Mouse (Mus musculus) thymus, postnatal 0 days (tissue): ENCODE measurements around the gene Iscu. TPM values are rescaled to one million over a fixed set of nuclear protein-coding genes. Genes with fewer than 3 reads are reported as not detected.

ENCODE experiments used
- DNase-seq: peaks from one replicate; pipeline ENCODE4 v3.0.0-alpha.2; 2015; ENCODE audit warnings: low spot score
- polyA plus RNA-seq: library from polyadenylated mRNA; unstranded; fragments of >200 nt; fragmentation: Nextera tagmentation; extraction: Ambion mirVana; gene quantifications from 2 replicates; pipeline ENCODE4 v1.2.1, GENCODE M21; 2015

Iscu gene
- 146 and 152 TPM in 2 replicates for polyA plus RNA-seq

DNA sequence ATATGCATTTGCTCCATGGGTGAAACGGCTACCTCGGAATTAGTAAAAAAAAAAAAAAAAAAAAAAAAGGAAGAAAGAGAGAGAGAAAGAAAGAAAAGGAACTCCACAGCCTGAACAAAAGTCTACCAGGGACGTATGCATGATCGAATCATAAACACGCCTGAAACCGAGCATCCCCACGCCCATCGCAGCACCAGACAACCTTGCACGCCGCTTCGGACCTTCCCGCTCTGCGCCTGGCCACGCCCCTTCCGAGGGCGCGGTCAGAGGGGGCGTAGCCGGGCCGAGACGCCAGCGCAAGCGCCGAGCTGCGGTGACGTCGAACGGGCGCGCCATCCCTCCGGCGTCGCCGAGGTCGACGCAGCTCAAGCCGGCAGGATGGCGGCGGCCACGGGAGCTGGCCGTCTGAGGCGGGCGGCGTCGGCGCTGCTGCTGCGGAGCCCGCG, at the start of gene Iscu, which contains the start of gene Sart3:
Iscu (plus strand) TSS at position 299 of the 446 bp plus-strand sequence.
Sart3 (minus strand) TSS at position 61 of the 446 bp plus-strand sequence.
- peak; percentile 96 for DNase-seq

DNA sequence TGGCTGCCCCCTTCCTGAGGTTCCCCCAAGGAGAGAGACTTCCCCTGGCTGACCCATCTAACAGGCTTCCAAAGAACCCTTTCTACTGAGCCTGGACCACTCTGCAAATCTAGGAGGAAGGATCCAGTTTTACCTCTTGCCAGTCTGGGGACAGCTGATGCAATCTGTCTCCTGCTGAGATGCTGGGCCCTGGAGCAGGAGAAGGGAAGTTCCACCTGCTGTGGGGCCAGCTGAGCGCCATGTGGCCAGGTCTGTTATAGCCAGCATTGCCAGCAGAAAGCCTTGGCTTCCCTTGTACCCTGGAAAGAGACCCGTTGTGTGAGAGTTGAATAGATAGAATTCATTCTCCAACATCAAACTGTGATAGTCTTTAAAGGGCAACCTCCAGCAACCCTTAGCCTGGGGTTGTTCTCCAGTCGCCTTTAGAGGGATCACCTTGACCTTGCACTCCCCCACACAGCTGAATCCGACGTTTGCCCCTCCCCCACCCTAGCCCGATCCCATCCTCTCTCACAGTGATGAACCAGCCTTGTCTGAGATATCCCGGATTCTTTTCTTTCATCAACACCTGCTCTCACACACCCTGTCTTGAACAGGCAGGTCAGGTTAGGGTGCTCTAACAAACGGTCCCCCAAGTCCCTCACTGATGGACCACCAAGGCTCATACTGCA, 48.8 kb upstream of the Iscu start:
- no peak for DNase-seq

DNA sequence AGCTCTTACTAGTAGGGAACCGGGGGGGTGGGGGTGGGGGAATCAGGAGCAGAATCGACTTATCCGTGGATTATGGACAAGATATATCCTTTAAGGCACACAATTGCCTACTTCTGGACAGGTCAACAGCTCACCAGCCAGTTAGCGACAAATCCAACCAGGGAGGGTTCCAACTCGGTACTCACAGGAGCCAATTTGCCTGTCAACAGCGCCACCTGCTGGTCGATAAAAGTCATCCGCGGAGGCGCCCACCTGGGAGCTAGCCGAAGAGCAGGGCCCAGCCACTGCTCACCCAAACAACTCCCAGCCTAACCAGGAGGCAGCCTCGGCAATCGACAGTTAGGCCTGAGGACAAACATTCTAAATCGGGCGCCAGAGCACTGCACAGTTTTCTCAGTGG, 48.1 kb upstream of the Iscu start, which contains the start of gene 1700069L16Rik:
1700069L16Rik (minus strand) TSS at position 327 of the 400 bp plus-strand sequence.
- DNase-seq = peak; percentile 77

DNA sequence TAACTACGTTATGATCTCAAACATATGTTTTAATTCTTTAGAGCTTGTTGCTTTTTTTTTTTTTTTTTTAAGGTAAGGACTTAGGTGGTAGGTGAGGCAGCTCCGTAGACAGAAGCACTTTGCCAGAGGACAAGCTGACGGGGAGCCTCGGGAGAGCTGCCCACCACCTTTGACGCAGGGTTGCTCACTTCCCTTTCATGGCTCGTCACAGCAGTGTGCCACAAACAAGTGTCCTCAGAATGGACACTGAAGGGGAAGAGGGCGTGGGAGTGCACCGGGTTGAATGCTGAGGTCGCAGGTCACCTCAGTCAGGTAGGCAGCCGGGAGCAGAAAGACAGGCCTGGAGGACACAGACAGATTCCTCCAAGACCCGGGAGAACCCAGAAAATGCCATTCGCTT, 47.1 kb upstream of the Iscu start:
- DNase-seq = no peak

DNA sequence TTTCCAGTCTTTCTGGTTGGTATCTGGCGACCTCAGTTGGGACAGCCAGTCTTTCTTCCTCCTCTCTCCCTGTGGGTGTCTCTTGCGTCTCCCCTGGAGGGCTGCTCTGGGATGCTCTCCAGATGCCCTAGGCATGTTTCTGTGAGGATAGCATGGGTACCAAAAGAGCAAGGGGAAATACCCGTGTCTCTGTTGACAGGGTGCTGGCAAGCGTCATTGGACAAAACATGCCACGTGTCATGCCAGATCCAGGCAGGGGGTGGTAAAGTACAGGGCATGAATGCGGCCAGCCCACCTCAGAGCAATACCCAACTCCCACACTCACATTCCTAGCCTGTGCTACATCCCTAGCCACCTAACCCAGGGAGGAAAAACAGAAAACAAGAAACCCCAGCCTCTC, 45.9 kb upstream of the Iscu start:
- no peak for DNase-seq

DNA sequence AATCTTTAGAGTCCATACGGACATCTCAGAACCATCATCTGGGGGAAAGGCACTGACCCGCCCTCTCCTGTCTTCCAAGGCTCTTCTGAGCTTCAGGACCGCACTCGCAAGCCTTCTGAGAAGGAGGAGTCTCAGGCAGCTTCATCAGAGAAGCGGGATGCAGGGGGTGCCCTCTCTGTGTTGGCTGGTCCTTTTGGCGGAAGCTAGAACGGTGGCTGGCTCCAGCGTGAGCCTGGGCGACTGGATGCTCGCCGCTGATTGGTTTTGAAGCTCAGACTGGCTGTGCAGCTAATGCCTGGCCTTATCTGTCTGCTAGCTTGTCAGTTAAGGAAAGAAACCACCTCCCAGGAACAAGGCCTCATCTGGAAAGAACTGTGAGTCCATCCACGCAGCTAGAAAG, 45.3 kb upstream of the Iscu start:
- no peak for DNase-seq

DNA sequence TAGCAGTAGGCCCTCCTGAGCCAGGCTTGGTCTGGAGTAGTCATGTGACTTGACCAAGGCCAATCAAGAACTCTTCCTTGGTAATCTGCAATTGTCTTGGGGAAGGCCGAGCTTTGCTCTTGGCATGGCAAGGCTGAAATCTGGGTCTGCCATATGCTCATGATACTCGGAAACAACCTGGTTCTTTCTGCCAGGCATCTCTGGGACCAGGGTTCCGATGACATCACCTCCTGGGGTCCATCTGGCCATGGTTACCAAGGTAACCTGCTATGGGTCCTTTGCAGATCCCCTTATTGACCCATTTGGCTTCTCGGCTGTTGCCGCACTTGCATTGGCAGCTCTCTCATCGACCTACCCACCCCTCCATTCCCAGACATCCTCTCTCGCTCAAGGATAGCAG, 44.5 kb upstream of the Iscu start:
- no peak for DNase-seq

DNA sequence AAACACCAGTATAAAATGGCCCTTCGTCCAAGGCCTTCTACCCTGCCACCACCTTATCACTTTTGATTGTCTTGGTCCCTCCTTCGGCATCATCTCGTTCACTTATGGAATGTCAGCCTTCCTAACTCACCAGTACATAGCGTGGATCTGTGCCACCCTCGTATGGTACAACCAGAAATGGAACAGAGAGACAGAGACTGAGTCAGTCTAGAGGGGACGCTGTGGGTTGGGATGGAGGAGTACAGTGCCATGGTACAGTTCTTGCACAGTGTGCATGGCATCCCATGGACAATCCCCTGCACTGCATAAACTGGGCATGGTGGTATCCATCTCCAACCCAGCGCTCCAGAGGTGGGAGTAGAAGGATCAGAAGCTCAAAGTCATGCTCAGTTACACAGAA, 43.9 kb upstream of the Iscu start:
- no peak for DNase-seq

DNA sequence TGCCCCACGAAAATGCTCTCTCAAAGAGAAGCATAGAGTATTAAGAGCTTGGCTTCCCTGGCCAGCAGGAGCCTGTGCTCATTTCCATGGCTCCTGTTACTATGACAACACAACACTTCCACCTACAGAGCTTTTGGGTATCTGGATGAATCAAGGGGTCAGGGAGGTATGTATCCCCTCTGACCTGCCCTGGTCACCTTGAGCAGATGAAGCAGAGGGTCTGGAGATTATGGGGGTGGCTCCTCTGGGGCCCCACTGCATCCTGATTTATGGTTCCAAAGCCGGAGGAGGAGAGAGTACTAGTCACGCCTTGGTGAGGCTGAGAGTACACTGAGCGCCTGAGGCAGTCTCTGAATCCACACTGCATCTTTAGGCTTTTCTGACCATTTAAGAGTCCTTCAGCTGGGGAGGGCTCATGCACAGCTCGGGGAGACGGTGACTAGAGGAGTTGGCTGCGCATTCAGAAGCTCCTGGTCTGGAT, 41.9 kb upstream of the Iscu start:
- no peak for DNase-seq

DNA sequence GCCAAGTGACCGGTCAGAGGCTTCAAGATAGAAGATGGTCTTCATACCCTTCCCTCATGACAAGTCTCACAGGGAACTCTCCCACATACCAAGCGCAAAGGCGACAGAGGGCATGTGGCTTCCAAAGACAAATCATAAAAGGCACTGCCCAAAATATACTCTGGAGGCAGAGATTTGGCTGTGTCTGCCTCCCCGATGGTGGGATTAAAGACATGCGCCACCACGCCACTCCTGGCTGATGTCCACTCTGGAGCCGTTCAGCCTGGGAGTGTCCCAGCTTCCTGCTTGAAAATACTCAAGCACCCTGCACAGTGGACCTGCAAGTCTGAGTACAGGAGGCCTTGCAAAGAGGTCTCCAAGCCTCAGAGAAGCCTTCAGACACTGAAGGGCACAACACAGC, 41.4 kb upstream of the Iscu start:
- no peak for DNase-seq

DNA sequence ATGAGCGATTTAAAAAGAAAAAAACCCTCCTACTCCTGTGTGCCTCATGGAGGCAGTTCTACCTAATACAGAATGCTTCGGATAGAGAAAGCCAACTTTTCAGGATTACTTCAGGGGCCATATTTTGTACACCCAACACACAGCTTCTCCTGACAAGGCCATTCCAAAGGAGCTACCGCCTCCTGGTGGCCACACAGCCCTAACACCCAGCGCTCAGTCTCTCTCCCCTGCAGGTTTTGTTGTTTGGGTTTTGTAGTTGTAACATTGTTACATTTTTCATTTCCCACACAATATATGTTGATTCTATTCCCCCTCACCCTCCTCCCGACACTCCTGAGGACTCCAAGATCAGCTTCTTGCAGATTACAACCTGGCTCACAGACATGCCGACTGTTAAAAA, 40.4 kb upstream of the Iscu start:
- peak; percentile 43 for DNase-seq

DNA sequence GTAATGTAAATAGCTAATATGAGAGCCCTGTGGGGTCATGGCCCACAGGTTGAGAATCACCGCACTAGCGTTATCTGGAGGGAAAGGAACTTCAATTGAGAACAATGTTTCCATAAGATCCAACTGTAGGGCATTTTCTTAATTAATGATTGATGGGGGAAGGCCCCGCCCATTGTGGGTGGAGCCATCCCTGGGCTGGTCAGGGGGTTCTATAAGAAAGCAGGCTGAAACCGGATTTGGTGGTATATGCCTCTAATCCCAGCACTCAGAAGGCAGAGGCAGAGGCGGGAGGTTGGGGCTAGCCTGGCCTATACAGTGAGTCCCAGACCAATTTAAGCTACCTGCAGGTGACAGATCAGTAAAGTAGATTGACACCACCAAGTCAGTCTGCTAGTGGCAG, 38.2 kb upstream of the Iscu start:
- DNase-seq = no peak

DNA sequence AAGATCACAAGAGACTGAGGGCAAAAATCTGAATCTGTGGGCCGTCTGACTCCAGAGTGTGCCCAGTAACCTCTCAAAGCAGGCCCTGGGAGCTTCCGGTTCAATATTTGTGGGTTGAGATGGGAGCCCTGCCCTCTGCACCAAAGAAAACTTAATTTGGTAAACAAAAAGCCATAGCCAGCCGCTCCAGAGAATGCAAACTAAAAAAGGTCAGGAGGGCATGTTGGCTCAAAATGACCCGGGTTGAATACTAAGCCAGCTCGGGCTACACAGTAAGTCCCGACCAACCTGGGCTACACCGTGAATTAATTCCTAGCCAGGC, 37.6 kb upstream of the Iscu start:
- DNase-seq = no peak

DNA sequence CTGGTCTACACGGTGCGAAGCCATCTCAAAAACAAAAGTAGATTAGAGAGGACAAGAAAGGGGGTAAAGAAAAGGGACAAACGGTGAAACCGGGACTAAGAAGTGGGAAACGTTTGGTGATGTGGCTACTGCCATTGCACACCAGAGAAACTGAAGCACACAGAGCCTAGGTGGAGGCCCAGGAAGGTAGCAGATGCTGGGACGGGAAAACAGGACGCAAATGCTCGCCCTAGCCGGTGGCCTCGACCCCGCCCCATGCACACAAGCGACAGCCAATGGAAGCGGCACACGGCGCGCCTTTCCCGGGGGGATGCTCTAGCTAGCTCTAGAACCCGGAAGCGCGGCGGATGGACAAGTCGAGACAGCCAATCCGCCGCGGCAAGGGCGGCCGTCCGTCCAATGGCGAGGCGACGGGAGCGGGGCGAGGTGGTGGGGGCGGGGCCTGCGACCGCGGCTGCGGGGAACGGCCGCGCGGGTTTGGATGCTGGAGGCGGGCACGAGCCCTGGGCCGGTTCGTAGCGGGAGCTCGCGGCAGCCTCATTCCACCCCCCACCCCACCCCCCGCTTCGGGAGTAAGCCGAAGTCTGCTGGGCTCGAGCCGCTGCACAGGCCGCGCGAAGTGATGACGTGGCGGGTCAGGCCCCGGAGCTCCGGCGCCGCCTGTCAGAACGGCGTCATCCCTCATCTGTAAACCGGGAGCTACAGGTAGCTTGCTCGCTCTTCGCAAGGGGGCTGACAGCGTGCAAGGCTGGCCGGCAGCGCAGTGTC, 37.0 kb upstream of the Iscu start, which contains the start of gene Ficd:
Ficd (plus strand) TSS at position 459 of the 768 bp plus-strand sequence.
- DNase-seq = peak; percentile 98

DNA sequence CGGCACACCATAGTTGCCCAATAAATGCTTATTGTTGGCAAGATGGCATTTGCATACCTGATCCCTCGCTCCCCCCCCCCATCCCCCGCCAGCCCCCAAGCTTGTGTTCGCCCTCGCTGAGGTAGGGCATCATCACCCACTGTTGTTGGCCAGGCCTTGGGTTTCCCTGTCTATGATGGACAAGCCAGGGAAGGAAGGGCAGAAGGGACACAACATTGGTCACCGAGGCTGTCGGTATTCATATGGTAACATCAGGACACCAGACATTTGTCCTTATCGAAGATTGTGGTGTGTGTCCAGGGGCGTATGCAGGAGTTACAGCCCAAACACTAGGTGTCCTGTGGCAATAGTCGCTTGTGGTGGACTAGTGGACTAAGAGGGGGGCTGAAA, 36.4 kb upstream of the Iscu start:
- no peak for DNase-seq

DNA sequence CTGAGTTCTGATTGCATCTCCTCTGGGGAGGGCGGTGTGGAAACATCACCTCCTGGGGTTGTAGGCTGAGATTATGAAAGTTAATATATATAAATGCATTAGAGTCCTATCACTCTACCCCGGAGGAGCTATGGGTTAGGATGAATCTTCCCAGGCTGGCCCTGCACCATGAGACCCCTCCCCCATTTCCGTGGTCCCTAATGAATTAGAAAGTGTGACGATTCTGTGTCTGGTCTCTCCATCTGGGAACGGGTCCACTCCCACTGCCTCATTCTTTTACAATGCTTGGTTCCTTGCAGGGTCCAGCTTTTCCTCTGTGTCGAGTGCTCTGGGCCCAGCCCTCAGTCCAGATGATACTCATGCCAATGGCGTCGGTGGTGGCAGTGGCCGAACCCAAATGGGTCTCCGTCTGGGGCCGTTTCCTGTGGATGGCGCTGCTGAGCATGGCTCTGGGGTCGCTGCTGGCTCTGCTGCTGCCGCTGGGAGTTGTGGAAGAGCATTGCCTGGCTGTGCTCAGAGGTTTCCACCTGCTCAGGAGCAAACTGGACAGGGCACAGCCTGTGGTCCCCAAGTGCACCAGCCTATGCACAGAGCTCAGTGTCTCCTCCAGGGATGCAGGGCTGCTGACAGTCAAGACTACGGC, 35.9 kb upstream of the Iscu start:
- no peak for DNase-seq

DNA sequence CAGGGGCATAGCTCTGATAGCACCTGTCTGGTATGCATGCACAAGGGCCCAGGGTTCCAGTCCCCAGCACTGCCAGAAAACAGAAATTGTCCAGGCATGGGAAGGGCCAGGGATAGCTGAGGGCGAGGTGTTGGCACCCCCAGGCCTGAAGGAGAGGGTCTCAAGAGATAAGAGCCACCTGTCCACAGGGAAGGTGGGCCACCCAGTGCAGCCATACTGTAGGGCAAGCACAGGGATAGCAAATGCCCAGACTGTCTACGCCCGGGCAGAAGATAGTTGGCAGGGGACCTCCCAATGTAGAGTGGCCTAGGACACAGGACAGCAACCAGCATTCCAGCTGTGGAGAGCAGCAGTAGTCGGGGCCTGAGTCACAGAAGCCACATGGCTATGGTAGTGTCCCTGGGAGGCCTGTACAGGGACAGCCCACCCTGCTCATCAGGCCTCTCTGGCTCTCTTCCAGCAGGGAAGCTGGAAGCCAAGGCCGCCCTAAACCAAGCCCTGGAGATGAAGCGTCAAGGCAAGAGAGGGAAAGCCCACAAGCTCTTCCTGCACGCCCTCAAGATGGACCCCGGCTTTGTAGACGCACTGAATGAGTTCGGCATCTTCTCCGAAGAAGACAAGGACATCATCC, 34.8 kb upstream of the Iscu start:
- no peak for DNase-seq

DNA sequence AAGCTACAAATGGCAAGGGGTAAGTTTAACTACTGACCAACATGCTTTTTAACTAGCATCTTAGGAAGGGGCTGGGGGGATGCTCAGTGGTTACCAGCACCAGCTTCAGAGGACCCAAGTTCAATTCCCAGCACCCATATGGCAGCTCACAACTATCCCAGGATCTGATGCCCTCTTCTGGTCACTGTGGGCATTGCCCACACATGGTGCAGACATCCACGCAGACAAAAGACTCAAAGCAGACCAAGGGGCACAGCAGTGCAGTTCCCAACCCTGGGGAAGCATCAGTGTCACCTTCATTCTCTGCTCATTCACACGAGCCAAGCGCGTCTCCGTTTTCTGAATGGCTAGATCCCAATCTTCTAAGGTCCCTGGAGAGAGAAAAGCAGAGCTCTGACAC, 24.9 kb upstream of the Iscu start:
- DNase-seq = no peak

DNA sequence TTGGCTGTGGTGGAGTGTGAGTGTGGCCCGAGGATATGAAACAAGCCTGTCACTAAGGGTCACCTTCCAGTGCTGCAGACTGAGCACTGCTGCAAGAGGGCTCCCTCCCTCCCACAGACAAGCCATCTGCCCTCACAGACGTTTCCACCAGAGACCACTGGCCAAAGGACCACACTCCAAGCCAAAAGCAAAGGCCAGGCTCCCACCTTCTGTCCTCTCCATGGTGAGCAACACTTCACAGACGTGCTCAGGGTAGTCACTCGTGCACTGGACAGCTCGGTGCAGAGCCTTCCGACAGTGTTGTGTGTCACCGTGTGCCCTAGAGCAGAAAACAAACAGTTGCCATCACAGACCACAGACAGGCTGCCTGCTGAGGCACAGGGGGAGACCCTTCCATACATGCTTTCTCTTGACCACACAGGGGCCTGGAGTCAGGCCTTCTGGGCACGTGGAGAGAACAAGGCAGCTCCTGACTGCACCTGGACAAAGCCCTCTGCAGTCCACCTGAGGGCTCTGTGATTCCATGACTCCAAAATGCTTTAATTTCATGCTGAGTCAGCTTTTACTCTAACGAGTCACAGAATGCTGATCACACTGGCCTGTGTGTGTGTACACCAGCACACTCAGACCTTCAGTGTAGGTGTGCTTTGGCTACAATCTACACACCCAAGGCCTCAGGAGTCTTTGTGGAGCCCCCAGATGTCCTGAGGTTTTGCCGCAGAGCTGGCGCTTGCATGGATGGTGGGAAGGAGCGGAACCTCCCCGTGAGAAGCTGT, 23.8 kb upstream of the Iscu start:
- no peak for DNase-seq

DNA sequence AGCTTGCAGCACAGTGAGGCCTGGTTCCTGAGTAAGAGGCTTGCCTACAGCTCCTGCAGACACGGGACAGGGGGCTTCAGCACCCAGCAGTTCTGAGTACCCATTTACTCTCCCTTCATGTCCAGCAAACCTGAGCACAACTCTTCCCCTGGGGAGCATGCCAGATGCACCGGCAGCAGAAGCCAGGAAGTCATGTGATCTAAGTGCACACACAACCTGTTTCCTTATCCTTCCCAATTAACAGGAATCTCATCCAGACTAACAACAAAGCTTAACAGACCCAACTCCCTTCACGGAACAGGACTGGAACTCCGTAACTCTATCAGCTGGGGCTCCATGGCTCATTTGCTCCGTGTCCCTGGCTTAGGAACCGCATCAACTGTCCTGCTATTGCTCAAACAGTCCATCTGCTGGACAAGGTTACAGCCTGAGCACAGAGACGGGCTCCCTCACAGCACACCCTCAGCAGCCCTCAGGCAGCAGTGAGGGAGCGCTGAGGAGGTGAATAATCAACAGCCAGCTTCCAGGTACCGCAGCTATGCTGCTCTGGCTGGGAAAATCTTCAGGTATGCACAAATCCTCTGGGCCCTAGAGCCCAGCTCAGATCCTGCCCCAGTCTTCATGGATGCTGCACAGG, 20.9 kb upstream of the Iscu start:
- DNase-seq = no peak
